Mouse (Mus musculus) liver, embryonic 15.5 days (tissue): ENCODE results near the gene Folr2. TPM values are rescaled to one million over a fixed set of nuclear protein-coding genes. Genes with fewer than 3 reads are reported as not detected.
A peak's percentile ranks its signal among the peaks of the same experiment; 100 is the strongest.

Source experiments
- ATAC-seq: fragments of 200-750 bp; cut with Nextera tagmentation; 2 replicates; pipeline ENCODE4 v1.8.0; 2017; ENCODE audit warnings: moderate number of reproducible peaks, mild to moderate bottlenecking, moderate library complexity; ENCODE audit not compliant: insufficient read depth
- H3K27ac ChIP-seq: fragments of 300-500 bp; sonication (generic); replicated peaks from 2 replicates; pipeline ENCODE4 v1.5.1; 2015; ENCODE audit warnings: mild to moderate bottlenecking, inconsistent platforms
- H3K27me3 ChIP-seq: fragments of 300-500 bp; sonication (generic); 2 replicates; pipeline ENCODE4 v1.6.1; 2015; ENCODE audit warnings: mild to moderate bottlenecking, inconsistent platforms
- H3K36me3 ChIP-seq: fragments of 300-500 bp; sonication (generic); replicated peaks from 2 replicates; pipeline ENCODE4 v1.6.1; 2015; ENCODE audit warnings: moderate library complexity, mild to moderate bottlenecking, inconsistent platforms
- H3K4me1 ChIP-seq: fragments of 300-500 bp; sonication (generic); replicated peaks from 2 replicates; pipeline ENCODE4 v1.6.1; 2015; ENCODE audit warnings: inconsistent platforms
- H3K4me2 ChIP-seq: fragments of 300-500 bp; sonication (generic); 2 replicates; pipeline ENCODE4 v1.6.1; 2015; ENCODE audit warnings: moderate library complexity, mild to moderate bottlenecking, inconsistent platforms
- H3K4me3 ChIP-seq: fragments of 300-500 bp; sonication (generic); replicated peaks from 2 replicates; pipeline ENCODE4 v1.5.1; 2015; ENCODE audit warnings: mild to moderate bottlenecking, inconsistent platforms
- H3K9ac ChIP-seq: fragments of 300-500 bp; sonication (generic); 2 replicates; pipeline ENCODE4 v1.6.1; 2015; ENCODE audit warnings: moderate library complexity, mild to moderate bottlenecking, inconsistent platforms
- H3K9me3 ChIP-seq: fragments of 300-500 bp; sonication (generic); replicated peaks from 2 replicates; pipeline ENCODE4 v1.6.1; 2016; ENCODE audit warnings: inconsistent platforms
- WGBS: fragments of 180-500 bp; shearing (Covaris S2); methylation state at CpG from one replicate; pipeline ENCODE4 v1.1.7; 2015; ENCODE audit warnings: mixed read lengths; ENCODE audit not compliant: insufficient replicate concordance; 5-methylcytosine and 5-hydroxymethylcytosine counted together
- microRNA-seq: library from miRNA; unstranded; fragments of <30 nt; microRNA quantifications from one replicate; pipeline ENCODE4, GENCODE M21; 2016
- polyA plus RNA-seq: library from polyadenylated mRNA; unstranded; fragments of >200 nt; fragmentation: Nextera tagmentation; extraction: Ambion mirVana; gene quantifications from 2 replicates; pipeline ENCODE4 v1.2.1, GENCODE M21; 2015

The Folr2 gene
- polyA plus RNA-seq, 1 experiment from 2014 or later = 6.1 TPM

DNA sequence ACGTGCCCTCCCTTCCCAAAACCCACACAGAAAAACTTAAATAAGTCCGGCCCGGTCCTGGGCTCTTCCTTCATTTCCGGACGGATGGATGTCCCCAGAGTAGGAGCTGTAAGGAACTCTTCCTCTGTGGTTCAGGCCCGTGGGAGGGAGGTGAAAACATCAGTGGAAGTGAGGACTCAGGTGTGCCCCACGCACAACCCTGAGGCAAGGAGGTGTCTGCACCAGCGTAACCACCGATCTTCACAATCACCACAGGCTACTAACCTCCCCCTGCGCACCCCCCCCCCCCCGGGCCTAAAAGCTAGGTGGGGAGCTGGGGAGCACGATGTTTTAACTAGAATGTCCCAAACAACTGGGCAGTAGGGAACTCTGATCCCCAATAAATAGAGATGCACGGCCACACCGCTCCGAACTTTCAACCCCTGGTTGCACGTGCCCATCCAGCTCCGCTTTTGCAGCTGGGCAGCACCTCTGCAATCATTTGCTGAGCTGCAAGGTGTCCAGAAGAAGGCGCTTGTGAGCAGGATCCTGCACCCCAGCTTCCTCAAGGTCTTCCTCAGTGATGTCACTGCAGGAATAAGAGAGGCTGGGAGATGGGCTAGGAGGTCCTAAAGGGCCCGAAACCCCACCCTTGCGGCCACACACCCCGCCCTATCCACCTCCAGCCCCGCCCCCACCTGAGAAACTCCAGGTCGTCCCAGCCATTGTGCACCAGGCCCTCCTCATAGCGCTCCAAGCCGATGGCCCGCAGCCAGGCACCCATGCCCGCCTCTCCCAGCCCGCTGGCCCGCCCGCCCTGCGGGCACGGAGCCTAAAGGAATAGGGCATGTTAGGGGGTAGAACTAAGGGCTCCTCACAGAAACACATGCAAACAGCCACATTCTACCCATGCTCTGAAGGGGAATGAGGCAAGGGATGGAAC, 33.9 kb downstream of the Folr2 start:
- 51% methylated on average over 32 of the region's 32 CpGs for WGBS
- Histone ChIP-seq H3K36me3 (0 out of 2 replicates have a peak, but pooled peaks cover 3% of the 10 kb centered on the region), H3K9me3 (no peaks in the 10 kb centered on the region), H3K4me2 (no peak overlapping the region), H3K4me1 (peaks cover 9% of the 10 kb centered on the region), H3K9ac (no peak overlapping the region), H3K27me3 (peaks cover 63% of the 10 kb centered on the region), H3K4me3 (no peak overlapping the region), H3K27ac (no peak overlapping the region)
- no peak for ATAC-seq

DNA sequence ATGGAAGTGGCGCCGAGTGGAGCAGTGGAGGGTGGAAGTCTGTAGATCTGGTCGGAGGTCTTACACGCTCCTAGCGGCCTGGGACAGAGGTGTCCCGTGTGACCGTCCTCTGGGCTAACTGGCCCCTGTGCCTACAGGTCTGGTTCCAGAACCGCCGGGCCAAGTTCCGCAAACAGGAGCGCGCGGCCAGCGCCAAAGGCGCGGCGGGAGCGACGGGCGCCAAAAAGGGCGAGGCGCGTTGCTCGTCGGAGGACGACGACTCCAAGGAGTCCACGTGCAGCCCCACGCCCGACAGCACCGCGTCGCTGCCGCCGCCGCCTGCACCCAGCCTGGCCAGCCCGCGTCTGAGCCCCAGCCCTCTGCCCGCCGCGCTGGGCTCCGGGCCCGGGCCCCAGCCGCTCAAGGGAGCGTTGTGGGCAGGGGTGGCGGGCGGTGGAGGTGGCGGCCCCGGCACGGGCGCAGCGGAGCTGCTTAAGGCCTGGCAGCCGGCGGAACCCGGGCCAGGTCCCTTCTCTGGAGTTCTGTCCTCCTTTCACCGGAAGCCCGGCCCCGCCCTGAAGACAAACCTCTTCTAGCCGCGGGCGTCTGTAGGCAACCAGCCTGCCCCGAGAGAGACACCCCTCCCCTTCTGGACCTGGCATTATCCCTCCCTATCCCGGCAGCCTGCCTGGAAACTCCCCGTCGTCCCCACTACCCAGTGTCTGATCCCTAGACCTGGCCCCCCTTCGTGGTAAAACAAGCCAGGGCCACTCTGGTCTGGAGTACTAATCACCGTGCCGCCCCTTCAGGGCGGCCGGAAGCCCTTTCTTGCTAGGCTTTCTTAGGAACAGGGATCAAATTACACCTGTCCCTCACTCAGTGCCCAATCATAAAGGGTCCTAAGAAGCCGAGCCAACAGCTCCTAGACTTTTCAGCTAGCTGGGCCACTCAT, 35.2 kb downstream of the Folr2 start:
- no peaks in the 10 kb centered on the region for H3K36me3 ChIP-seq
- peaks cover 9% of the 10 kb centered on the region for H3K4me1 ChIP-seq
- H3K27ac ChIP-seq = no peak overlapping the region
- WGBS = 1% methylated on average over 68 of the region's 71 CpGs
- H3K4me2 ChIP-seq = peak overlapping the region; percentile 69
- ATAC-seq = no peak
- no peaks in the 10 kb centered on the region for H3K9me3 ChIP-seq
- H3K9ac ChIP-seq = no peak overlapping the region
- peak overlapping the region; percentile 48 for H3K4me3 ChIP-seq
- H3K27me3 ChIP-seq = peaks cover 76% of the 10 kb centered on the region

DNA sequence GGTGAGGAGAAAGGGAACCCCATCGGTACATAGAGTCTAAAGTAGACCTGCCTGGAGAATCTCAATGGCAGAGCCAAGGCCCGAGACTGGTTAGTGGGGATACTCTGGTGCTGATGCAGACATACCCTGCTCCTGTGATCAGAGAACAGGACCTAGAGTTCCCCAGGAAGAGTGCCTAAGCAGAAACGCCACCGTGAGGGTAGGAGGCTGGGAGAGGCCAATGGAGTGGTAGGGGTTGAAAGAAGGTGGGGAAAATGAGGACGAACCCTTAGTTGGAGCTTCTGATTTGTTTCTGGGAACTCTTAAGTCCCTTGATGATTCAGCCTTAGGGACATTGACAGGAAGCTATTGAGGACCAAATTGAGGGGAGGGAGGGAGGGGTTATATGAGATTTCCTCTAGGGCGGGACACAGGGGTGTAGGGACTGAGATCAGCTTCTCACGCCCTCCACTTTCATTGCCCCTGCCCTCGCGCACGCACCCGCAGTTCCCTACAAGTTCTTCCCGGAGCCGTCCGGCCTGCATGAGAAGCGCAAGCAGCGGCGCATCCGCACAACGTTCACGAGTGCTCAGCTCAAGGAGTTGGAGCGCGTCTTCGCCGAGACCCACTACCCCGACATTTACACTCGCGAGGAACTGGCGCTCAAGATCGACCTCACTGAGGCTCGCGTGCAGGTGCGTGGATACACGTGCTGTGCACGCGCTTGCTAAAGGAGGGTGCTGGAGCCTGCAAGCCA, 36.5 kb downstream of the Folr2 start:
- peak overlapping the region; percentile 23; the same call in 1 of the 2 replicates for H3K4me2 ChIP-seq
- H3K27ac ChIP-seq = no peak overlapping the region
- no peak overlapping the region for H3K9ac ChIP-seq
- H3K27me3 ChIP-seq = peaks cover 85% of the 10 kb centered on the region
- H3K4me3 ChIP-seq = no peak overlapping the region
- H3K9me3 ChIP-seq = no peaks in the 10 kb centered on the region
- ATAC-seq = no peak
- 3% methylated on average over 35 of the region's 35 CpGs for WGBS
- no peaks in the 10 kb centered on the region for H3K36me3 ChIP-seq
- H3K4me1 ChIP-seq = peaks cover 9% of the 10 kb centered on the region

DNA sequence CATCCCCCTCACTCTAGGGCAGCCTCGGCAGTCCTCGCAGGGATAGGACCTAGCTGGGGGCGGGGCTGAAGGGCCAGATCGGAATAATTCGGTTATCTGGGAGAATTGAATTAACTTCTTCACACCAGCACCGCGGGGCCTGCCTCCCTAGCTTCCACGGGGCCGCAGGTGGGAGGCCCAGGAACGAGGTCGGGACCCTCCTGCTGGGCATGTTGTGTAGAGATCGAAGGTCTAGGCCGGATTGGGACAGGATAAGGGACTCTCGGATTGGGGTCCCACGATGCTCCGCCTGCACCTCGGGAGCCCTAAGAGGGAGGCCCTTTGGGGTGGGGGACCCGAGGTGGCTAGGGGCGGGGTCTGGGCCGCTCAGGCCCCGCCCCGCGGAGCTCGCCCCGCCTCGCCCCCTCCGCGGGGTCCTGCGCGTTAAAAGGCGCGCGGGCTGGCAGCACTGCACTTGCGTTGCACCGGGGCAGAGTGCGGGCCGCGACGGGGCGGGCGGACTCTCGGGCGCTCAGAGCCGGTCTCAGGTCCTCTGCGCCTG, 39.1 kb downstream of the Folr2 start, which contains the start of gene Phox2a:
Gene Phox2a, plus strand, starts transcription at position 453 of the 541 bp plus-strand sequence.
- 2% methylated on average over 44 of the region's 45 CpGs for WGBS
- peaks cover 71% of the 10 kb centered on the region for H3K27me3 ChIP-seq
- peaks cover 9% of the 10 kb centered on the region for H3K4me1 ChIP-seq
- no peak within 1 kb of the TSS for H3K9ac ChIP-seq
- no peak within 1 kb of the TSS for H3K27ac ChIP-seq
- ATAC-seq = no peak
- peak within 1 kb of the TSS; percentile 15; the same call in 1 of the 2 replicates for H3K4me3 ChIP-seq
- H3K4me2 ChIP-seq = peak within 1 kb of the TSS; percentile 40
- H3K36me3 ChIP-seq = no peaks in the 10 kb centered on the region
- no peaks in the 10 kb centered on the region for H3K9me3 ChIP-seq

Small RNA genes lying within 50 kb of the gene (microRNA-seq; reads per million reads assigned to microRNA genes)
- gene Gm22655 = not detected

Other genes starting within 250 kb of the Folr2 start
- gene Clpb, start 193.6 kb downstream of the Folr2 start, polyA plus RNA-seq = 23.2 and 23.9 TPM in 2 replicates
- gene Phox2a, start 38.9 kb downstream of the Folr2 start, polyA plus RNA-seq = not detected in 2 replicates
- gene Inppl1, start 19.0 kb downstream of the Folr2 start, polyA plus RNA-seq = 6.3 and 7.0 TPM in 2 replicates
- gene Anapc15, start 6.5 kb upstream of the Folr2 start, polyA plus RNA-seq = 44.5 and 48.0 TPM in 2 replicates
- gene Folr1, start 13.6 kb upstream of the Folr2 start, polyA plus RNA-seq = 0.24 and 0.62 TPM in 2 replicates
- gene Lamtor1, start 48.7 kb upstream of the Folr2 start, polyA plus RNA-seq = 68.8 and 69.0 TPM in 2 replicates
- 0.08 and 0.15 TPM in 2 replicates for gene Tomt, start 49.2 kb upstream of the Folr2 start, polyA plus RNA-seq
- 1.6 and 1.7 TPM in 2 replicates for gene Lrrc51, start 76.7 kb upstream of the Folr2 start, polyA plus RNA-seq
- gene Numa1, start 76.9 kb upstream of the Folr2 start, polyA plus RNA-seq = 30.1 and 33.6 TPM in 2 replicates
- 22.9 and 31.8 TPM in 2 replicates for gene Il18bp, start 161.5 kb upstream of the Folr2 start, polyA plus RNA-seq
- gene Rnf121, start 208.3 kb upstream of the Folr2 start, polyA plus RNA-seq = 11.5 and 14.4 TPM in 2 replicates
- 11.4 and 13.3 TPM in 2 replicates for gene Xndc1, start 208.3 kb upstream of the Folr2 start, polyA plus RNA-seq
- 0.30 TPM in 1 of 2 replicates, not detected in the other for gene Xntrpc, start 208.5 kb upstream of the Folr2 start, polyA plus RNA-seq
- gene Trpc2, start 225.9 kb upstream of the Folr2 start, polyA plus RNA-seq = 0.36 TPM in 1 of 2 replicates, not detected in the other
- gene Art1, start 244.5 kb upstream of the Folr2 start, polyA plus RNA-seq = 0.77 and 1.6 TPM in 2 replicates